24 mouse cellular contexts compared by ENCODE assay signal in genomic region chr9:27704001-27704400, GRCm38 (mm10).
A peak's percentile ranks its signal among the peaks of the same experiment; 100 is the strongest.
DNase-seq lines count a peak whose midpoint lies in the region; ATAC-seq and TF ChIP-seq lines count a peak whose summit lies in the region.
"Had no signal": no experiment of that assay in that cellular context is flagged by ENCODE, and none has a peak within 500 bp of the region (broad histone marks: within the 10 kb centered on the region; RNA-seq: fewer than 3 reads in every experiment).

No protein-coding gene starts in this region.

- no peak overlapping the region for H3K4me2 ChIP-seq in heart, embryonic 16.5 days (ENCODE audit: low read depth, low read length)
- H3K4me2 ChIP-seq in heart, embryonic 12.5 days, result no peak overlapping the region
- no peak overlapping the region for H3K4me2 ChIP-seq in midbrain, embryonic 11.5 days
- no peak overlapping the region for H3K4me2 ChIP-seq in midbrain, embryonic 15.5 days
- H3K4me2 ChIP-seq: embryonic facial prominence, embryonic 12.5 days; forebrain, embryonic 13.5 days had no signal

- DNase-seq in heart, adult 2 months, result no peak
- no peak for DNase-seq in heart, adult 8-10 months (ENCODE audit: low spot score)
- no peak for DNase-seq in heart, embryonic 10.5 days (ENCODE audit: low spot score)
- peak; percentile 33 for DNase-seq in heart, postnatal 10 days
- peak; percentile 47 for DNase-seq in midbrain, embryonic 11.5 days (ENCODE audit: low spot score, missing footprints)
- DNase-seq: adrenal gland, adult 8-10 months; adrenal gland, postnatal 14 days; adrenal gland, postnatal 36 days; B cell, adult 2 months; cerebellum, adult 11-12 months; cerebellum, adult 2 months; cerebellum, adult 9-10 months; cerebellum, postnatal 10 days; cerebellum, postnatal 25 days had no signal

- no peak for TF ChIP-seq POLR2A in heart, adult 2 months (IDR thresholded peaks at IDR 0.05; ENCODE audit: insufficient read depth, low read depth, low read length)

- H3K27ac ChIP-seq in heart, adult 2 months, result no peak overlapping the region
- no peak overlapping the region for H3K27ac ChIP-seq in heart, embryonic 16.5 days (ENCODE audit: low read length)
- no peak overlapping the region for H3K27ac ChIP-seq in heart, embryonic 10.5 days
- no peak overlapping the region for H3K27ac ChIP-seq in heart, embryonic 12.5 days (ENCODE audit: poor library complexity, severe bottlenecking)
- H3K27ac ChIP-seq in midbrain, embryonic 11.5 days (ENCODE audit: low read depth, low read length), result no peak overlapping the region
- no peak overlapping the region for H3K27ac ChIP-seq in midbrain, embryonic 15.5 days
- H3K27ac ChIP-seq: embryonic facial prominence, embryonic 10.5 days; embryonic facial prominence, embryonic 12.5 days; forebrain, embryonic 13.5 days had no signal

- TF ChIP-seq CTCF in heart, adult 2 months (IDR thresholded peaks at IDR 0.05), result no peak

- no peaks in the 10 kb centered on the region for H3K79me2 ChIP-seq in heart, adult 2 months (replicated peaks; ENCODE audit: control insufficient read depth, insufficient read depth, low read length)

- H3K9ac ChIP-seq in heart, adult 2 months (ENCODE audit: low read depth, low read length), result no peak overlapping the region
- no peak overlapping the region for H3K9ac ChIP-seq in heart, embryonic 16.5 days (ENCODE audit: low read length)
- H3K9ac ChIP-seq in heart, embryonic 12.5 days, result no peak overlapping the region
- no peak overlapping the region for H3K9ac ChIP-seq in midbrain, embryonic 11.5 days (ENCODE audit: low read length)
- H3K9ac ChIP-seq in midbrain, embryonic 15.5 days, result no peak overlapping the region
- H3K9ac ChIP-seq: embryonic facial prominence, embryonic 12.5 days; forebrain, embryonic 13.5 days had no signal

- H3K36me3 ChIP-seq in heart, adult 2 months (ENCODE audit: control insufficient read depth, insufficient read depth, low read length), result no peaks in the 10 kb centered on the region
- H3K36me3 ChIP-seq in heart, embryonic 16.5 days (ENCODE audit: control insufficient read depth, insufficient read depth), result no peaks in the 10 kb centered on the region
- no peaks in the 10 kb centered on the region for H3K36me3 ChIP-seq in heart, embryonic 10.5 days
- H3K36me3 ChIP-seq in heart, embryonic 12.5 days, result no peaks in the 10 kb centered on the region
- no peaks in the 10 kb centered on the region for H3K36me3 ChIP-seq in midbrain, embryonic 11.5 days (ENCODE audit: control insufficient read depth, insufficient read depth, low read length)
- H3K36me3 ChIP-seq in midbrain, embryonic 15.5 days (replicated peaks), result no peaks in the 10 kb centered on the region
- H3K36me3 ChIP-seq: embryonic facial prominence, embryonic 10.5 days; embryonic facial prominence, embryonic 12.5 days; G1E had no signal

- 0 out of 2 replicates have a peak, but pooled peaks have one; percentile 25 for TF ChIP-seq EP300 in heart, adult 2 months (IDR thresholded peaks at IDR 0.05; ENCODE audit: insufficient read depth, low read depth, low read length)

- no peaks in the 10 kb centered on the region for H3K9me3 ChIP-seq in heart, embryonic 16.5 days (replicated peaks; ENCODE audit: control insufficient read depth, low read length)
- no peaks in the 10 kb centered on the region for H3K9me3 ChIP-seq in heart, embryonic 10.5 days
- no peaks in the 10 kb centered on the region for H3K9me3 ChIP-seq in heart, embryonic 12.5 days (replicated peaks)
- H3K9me3 ChIP-seq in midbrain, embryonic 11.5 days (ENCODE audit: control insufficient read depth, low read length), result no peaks in the 10 kb centered on the region
- H3K9me3 ChIP-seq in midbrain, embryonic 15.5 days, result no peaks in the 10 kb centered on the region
- H3K9me3 ChIP-seq: embryonic facial prominence, embryonic 10.5 days; embryonic facial prominence, embryonic 12.5 days; forebrain, embryonic 13.5 days; G1E had no signal

- 44% methylated on average over 5 of the region's 5 CpGs for WGBS in heart, adult 2 months
- WGBS in heart, embryonic 16.5 days, result 42% methylated on average over 5 of the region's 5 CpGs
- 40% methylated on average over 5 of the region's 5 CpGs for WGBS in heart, embryonic 10.5 days
- WGBS in heart, embryonic 12.5 days, result 40% methylated on average over 5 of the region's 5 CpGs
- WGBS in midbrain, embryonic 11.5 days, result 85% methylated on average over 5 of the region's 5 CpGs
- WGBS in midbrain, embryonic 15.5 days, result 80% methylated on average over 5 of the region's 5 CpGs

- H3K27me3 ChIP-seq in heart, adult 2 months (ENCODE audit: control insufficient read depth, insufficient read depth, low read length), result no peaks in the 10 kb centered on the region
- H3K27me3 ChIP-seq in heart, embryonic 16.5 days (ENCODE audit: control insufficient read depth, insufficient read depth, low read length), result no peaks in the 10 kb centered on the region; the same call in 1 of the 2 replicates
- peaks cover 25% of the 10 kb centered on the region; the same call in 1 of the 2 replicates for H3K27me3 ChIP-seq in heart, embryonic 10.5 days (ENCODE audit: insufficient read depth, poor library complexity, severe bottlenecking)
- H3K27me3 ChIP-seq in heart, embryonic 12.5 days (replicated peaks), result peaks cover 21% of the 10 kb centered on the region; the same call in 1 of the 2 replicates
- H3K27me3 ChIP-seq in midbrain, embryonic 11.5 days (ENCODE audit: control insufficient read depth, insufficient read depth, low read length), result no peaks in the 10 kb centered on the region
- no peaks in the 10 kb centered on the region for H3K27me3 ChIP-seq in midbrain, embryonic 15.5 days (replicated peaks)
- H3K27me3 ChIP-seq: embryonic facial prominence, embryonic 12.5 days; forebrain, embryonic 13.5 days; Patski had no signal

- no peak overlapping the region for H3K4me3 ChIP-seq in heart, adult 2 months
- H3K4me3 ChIP-seq in heart, embryonic 16.5 days (ENCODE audit: low read length), result no peak overlapping the region
- no peak overlapping the region for H3K4me3 ChIP-seq in heart, embryonic 10.5 days
- no peak overlapping the region for H3K4me3 ChIP-seq in heart, embryonic 12.5 days
- H3K4me3 ChIP-seq in midbrain, embryonic 11.5 days (ENCODE audit: low read depth, low read length), result no peak overlapping the region
- H3K4me3 ChIP-seq in midbrain, embryonic 15.5 days, result no peak overlapping the region
- H3K4me3 ChIP-seq: embryonic facial prominence, embryonic 10.5 days; embryonic facial prominence, embryonic 12.5 days; forebrain, embryonic 13.5 days had no signal

- H3K4me1 ChIP-seq in heart, adult 2 months (ENCODE audit: control insufficient read depth, insufficient read depth, low read length), result no peaks in the 10 kb centered on the region
- 0 out of 2 replicates have a peak, but pooled peaks cover 5% of the 10 kb centered on the region for H3K4me1 ChIP-seq in heart, embryonic 16.5 days (ENCODE audit: control insufficient read depth, insufficient read depth, low read length)
- peaks cover 9% of the 10 kb centered on the region; the same call in 1 of the 2 replicates for H3K4me1 ChIP-seq in heart, embryonic 10.5 days
- 0 out of 2 replicates have a peak, but pooled peaks cover 11% of the 10 kb centered on the region for H3K4me1 ChIP-seq in heart, embryonic 12.5 days (replicated peaks)
- H3K4me1 ChIP-seq in midbrain, embryonic 11.5 days (ENCODE audit: control insufficient read depth, insufficient read depth, low read length), result no peaks in the 10 kb centered on the region
- H3K4me1 ChIP-seq in midbrain, embryonic 15.5 days, result no peaks in the 10 kb centered on the region
- H3K4me1 ChIP-seq: embryonic facial prominence, embryonic 10.5 days; embryonic facial prominence, embryonic 12.5 days; forebrain, embryonic 13.5 days had no signal

- peak; percentile 75 for ATAC-seq in heart, embryonic 16.5 days (replicated peaks; ENCODE audit: extremely low read depth, insufficient read depth, low FRiP score)
- no peak for ATAC-seq in heart, embryonic 12.5 days (ENCODE audit: insufficient number of reproducible peaks, low FRiP score)
- no peak for ATAC-seq in midbrain, embryonic 11.5 days (ENCODE audit: low FRiP score)
- no peak for ATAC-seq in midbrain, embryonic 15.5 days (replicated peaks)
- ATAC-seq: activated CD4-positive, CD25-positive, alpha-beta regulatory T cell, adult 4 months; CD4-positive, CD25-positive, alpha-beta regulatory T cell, adult 4 months; forebrain, embryonic 13.5 days; Patski had no signal

- intact Hi-C loops in heart, adult 2 months (cut with DNase I), result no loop called here
- intact Hi-C loops in heart, postnatal 10 days (cut with DNase I), result no loop called here

Comparison
In these comparisons a context has a peak if more than half of its experiments do, and no peak if none do; other contexts are left out.
1. DNase-seq: peak in heart, postnatal 10 days (2 of 2) and midbrain, embryonic 11.5 days (single experiment); none in heart, adult 2 months (0 of 2), heart, adult 8-10 months (single experiment) and heart, embryonic 10.5 days (single experiment).